Mouse (Mus musculus): ENCODE measurements around the gene Dguok. TPM values are rescaled to one million over a fixed set of nuclear protein-coding genes. Genes with fewer than 3 reads are reported as not detected.

The Dguok gene
- total RNA-seq, 2 experiments from 2014 or later, result 14.8 to 17.8 TPM

GRCm38 (mm10) chr6:83501524-83502310, 5.1 kb downstream of the Dguok start:
- no peak for DNase-seq
- intact Hi-C loops (cut with DNase I), result loop anchor here (2.0 kb wide), 1 partner anchor 45 kb away; no protein-coding TSS in a partner anchor

- intact Hi-C loops (cut with DNase I), result no loop called here
- DNase-seq, result no peak
Observed at GRCm38 (mm10) chr6:83500462-83500861, 6.3 kb downstream of the Dguok start.

- DNase-seq, result no peak
- intact Hi-C loops (cut with DNase I), result no loop called here
Observed at GRCm38 (mm10) chr6:83499078-83499477, 7.7 kb downstream of the Dguok start.

- no peak for DNase-seq
- intact Hi-C loops (cut with DNase I), result no loop called here
Observed at GRCm38 (mm10) chr6:83496753-83497710, 9.7 kb downstream of the Dguok start.

GRCm38 (mm10) chr6:83496009-83496752, 10.6 kb downstream of the Dguok start:
- intact Hi-C loops (cut with DNase I), result no loop called here
- DNase-seq, result no peak

- DNase-seq, result no peak
- intact Hi-C loops (cut with DNase I), result no loop called here
Observed at GRCm38 (mm10) chr6:83490622-83491021, 16.1 kb downstream of the Dguok start.

GRCm38 (mm10) chr6:83488200-83488599, 18.6 kb downstream of the Dguok start:
- intact Hi-C loops (cut with DNase I), result no loop called here
- DNase-seq, result no peak

GRCm38 (mm10) chr6:83487298-83487697, 19.5 kb downstream of the Dguok start:
- intact Hi-C loops (cut with DNase I), result no loop called here
- DNase-seq, result peak; percentile 44 to 50

GRCm38 (mm10) chr6:83485854-83486253, 20.9 kb downstream of the Dguok start:
- intact Hi-C loops (cut with DNase I), result no loop called here
- no peak for DNase-seq

- intact Hi-C loops (cut with DNase I), result no loop called here
- no peak for DNase-seq
Observed at GRCm38 (mm10) chr6:83483776-83484175, 23.0 kb downstream of the Dguok start.

GRCm38 (mm10) chr6:83482418-83483085, 24.2 kb downstream of the Dguok start:
- DNase-seq, result no peak
- intact Hi-C loops (cut with DNase I), result no loop called here

- DNase-seq, result no peak
- intact Hi-C loops (cut with DNase I), result no loop called here
Observed at GRCm38 (mm10) chr6:83480019-83480655, 26.6 kb downstream of the Dguok start.

GRCm38 (mm10) chr6:83479193-83479592, 27.6 kb downstream of the Dguok start:
- intact Hi-C loops (cut with DNase I), result no loop called here
- DNase-seq, result no peak

- intact Hi-C loops (cut with DNase I), result no loop called here
- DNase-seq, result no peak
Observed at GRCm38 (mm10) chr6:83478628-83479027, 28.1 kb downstream of the Dguok start.

GRCm38 (mm10) chr6:83478217-83478616, 28.6 kb downstream of the Dguok start:
- DNase-seq, result no peak
- intact Hi-C loops (cut with DNase I), result no loop called here

- intact Hi-C loops (cut with DNase I), result no loop called here
- DNase-seq, result no peak
Observed at GRCm38 (mm10) chr6:83475431-83475830, 31.3 kb downstream of the Dguok start.

- DNase-seq, result peak; percentile 59 to 61
- intact Hi-C loops (cut with DNase I), result no loop called here
Observed at GRCm38 (mm10) chr6:83473240-83473639, 33.5 kb downstream of the Dguok start.

GRCm38 (mm10) chr6:83471739-83472138, 35.0 kb downstream of the Dguok start:
- intact Hi-C loops (cut with DNase I), result no loop called here
- DNase-seq, result no peak

- intact Hi-C loops (cut with DNase I), result no loop called here
Observed at GRCm38 (mm10) chr6:83464011-83464410, 42.8 kb downstream of the Dguok start.

More at GRCm38 (mm10) chr6:83464011-83464410, 42.8 kb downstream of the Dguok start:
- no peak for DNase-seq

All from gastrocnemius, postnatal 36 days (tissue).